Mouse (Mus musculus): ENCODE data around the gene Ccpg1. TPM values are rescaled to one million over a fixed set of nuclear protein-coding genes. Genes with fewer than 3 reads are reported as not detected.

The Ccpg1 gene
- 10 to 100 TPM; 53.4 to 53.9 TPM for total RNA-seq (2021)

DNA sequence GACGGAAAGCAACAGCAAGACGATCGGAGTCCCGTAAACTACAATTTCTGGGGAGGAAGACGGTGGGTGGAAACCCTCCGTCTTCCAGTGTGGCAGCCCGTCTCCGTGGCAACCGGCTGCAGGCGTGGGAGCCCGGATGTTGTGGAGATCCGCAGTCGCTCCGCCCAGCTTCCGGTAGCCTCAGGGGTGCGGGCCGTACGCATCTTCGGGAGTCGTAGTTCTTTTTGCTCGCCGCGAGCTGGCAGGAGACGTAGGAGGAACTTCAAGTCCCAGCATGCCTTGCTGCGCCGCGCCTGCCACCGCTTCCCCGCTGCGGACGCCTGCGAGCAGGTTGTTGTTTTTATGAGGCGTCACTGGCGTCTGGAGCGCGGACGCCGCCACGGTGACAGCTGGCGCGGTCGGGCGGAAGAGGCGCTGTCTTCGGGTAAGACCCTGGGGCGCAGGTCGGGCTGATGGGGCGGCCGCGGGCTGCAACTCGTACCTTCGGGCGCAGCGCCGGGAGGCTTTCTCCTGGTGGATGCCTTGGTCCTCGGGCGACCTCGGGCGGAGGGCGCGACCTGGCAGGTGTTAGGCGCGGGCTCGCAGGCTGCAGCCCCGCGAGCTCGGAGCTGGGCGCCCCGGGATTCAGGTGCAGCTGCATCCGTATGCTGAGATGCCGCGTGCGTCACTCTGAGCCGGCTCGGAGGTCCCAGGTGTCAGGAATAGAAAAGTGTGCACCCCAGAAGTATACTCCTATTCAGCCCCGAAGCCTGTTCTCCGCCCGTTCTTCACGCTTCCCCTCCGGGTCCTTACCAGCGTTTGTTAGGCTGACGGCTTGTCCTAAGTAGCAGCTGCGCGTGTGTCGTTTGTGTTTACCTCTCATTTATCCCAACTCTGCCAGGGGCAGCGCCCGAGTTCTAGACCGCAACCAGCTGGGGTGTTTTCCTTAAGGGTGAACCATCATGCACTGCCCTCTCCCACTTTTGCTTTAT is at the start of gene Ccpg1, which contains the start of gene Ccpg1os:
Ccpg1 (plus strand) TSS at position 180 of the 971 bp plus-strand sequence.
Ccpg1os (minus strand) TSS at position 133 of the 971 bp plus-strand sequence.
- intact Hi-C loops (cut with DNase I), result no loop called here
- DNase-seq, result peak; percentile 97

DNA sequence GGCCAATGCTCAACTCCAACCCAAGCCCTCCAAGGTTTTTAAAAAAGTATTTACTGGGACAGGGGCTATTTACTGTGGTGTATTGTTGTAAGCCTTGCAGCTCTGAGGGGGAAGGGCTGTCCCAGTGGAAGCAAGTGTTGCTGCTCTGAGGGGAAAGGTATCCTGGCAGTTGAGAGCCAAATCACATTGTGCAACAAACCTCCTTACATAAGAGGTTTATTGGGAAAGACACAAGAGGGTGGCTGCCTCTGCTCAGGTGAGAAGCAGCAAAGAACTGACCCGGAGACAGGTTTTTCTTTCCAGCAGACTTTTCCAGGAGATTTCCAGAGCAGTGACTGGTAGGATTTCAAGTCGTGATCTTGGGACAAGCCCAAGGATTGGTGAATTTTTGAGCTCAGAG is 48.9 kb upstream of the Ccpg1 start:
- DNase-seq, result no peak
- intact Hi-C loops (cut with DNase I), result no loop called here

DNA sequence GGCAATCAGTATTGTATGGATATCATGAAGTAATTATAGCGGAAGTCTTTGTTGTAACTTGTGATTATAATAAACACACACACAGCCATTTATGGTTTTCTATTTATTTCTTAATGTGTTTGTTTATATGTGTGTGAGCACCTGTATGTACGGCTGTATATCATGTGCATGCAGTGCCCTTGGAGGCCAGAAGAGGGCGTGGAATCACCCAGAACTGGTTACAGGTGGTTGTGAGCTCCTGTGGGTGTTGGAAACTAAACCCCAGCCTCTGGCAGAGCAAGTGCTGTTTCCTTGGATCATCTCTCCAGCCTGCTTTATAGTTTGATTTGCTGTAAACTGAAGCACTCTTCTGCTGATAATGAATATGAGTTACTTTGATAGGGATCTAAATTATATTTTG is 41.8 kb upstream of the Ccpg1 start:
- no peak for DNase-seq

DNA sequence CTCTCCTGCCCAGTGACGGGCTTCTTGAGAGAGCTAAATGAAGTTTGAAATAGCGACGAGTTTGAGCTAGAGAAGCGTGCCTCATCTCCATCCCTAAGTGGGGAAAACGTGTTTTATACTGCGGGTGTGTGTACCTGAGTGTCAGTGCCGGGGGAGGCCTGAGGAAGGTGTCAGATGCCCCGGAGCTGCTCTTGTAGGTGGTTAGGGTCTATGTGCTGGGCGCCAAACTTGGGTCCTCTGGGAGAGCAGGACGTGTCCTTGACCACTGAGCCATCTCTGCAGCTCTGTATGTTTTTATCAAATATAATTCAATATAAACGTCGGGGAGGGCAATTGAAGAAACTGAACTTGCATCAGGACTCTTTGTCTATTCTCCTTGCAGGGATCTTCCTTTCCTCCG is 40.9 kb upstream of the Ccpg1 start:
- intact Hi-C loops (cut with DNase I), result no loop called here
- no peak for DNase-seq

More for the DNA sequence above, 41.8 kb upstream of the Ccpg1 start:
- intact Hi-C loops (cut with DNase I), result no loop called here

DNA sequence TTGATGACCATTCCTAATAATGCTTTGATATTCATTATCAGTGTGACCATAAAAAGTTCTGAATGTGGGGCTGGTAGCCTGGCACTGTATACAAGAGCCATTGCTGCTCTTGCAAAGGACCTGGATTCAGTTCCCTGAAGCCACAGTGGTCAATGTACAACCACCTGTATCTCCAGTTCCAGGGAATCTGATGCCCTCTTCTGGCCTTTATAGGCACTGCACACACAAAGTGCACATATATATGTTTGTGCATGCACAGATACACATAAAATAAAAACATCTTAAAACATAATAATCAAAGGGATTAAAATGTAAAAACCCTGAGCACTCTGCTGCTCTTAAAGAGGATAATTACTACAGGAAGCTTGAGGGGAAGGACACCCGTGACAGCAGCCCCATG is 38.2 kb upstream of the Ccpg1 start:
- intact Hi-C loops (cut with DNase I), result no loop called here
- no peak for DNase-seq

DNA sequence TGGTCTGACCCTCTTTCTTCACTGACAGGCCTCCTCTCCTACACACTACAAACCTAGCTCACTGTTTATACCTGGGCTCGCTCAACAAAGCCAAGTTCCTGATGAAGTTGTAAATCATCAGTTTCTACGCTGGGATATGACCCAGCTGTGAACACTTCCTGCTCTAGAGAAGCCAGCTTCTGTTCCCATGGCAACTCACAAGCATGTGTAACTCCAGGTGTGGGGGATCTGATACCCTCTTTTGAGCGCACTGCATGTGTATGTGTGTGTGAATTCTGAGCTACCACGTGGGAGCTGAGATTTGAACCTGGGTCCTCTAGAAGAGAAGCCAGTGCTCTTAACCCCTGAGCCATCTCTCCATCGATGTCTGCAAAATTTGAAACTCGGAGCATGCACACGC is 35.7 kb upstream of the Ccpg1 start:
- DNase-seq, result no peak
- intact Hi-C loops (cut with DNase I), result no loop called here

DNA sequence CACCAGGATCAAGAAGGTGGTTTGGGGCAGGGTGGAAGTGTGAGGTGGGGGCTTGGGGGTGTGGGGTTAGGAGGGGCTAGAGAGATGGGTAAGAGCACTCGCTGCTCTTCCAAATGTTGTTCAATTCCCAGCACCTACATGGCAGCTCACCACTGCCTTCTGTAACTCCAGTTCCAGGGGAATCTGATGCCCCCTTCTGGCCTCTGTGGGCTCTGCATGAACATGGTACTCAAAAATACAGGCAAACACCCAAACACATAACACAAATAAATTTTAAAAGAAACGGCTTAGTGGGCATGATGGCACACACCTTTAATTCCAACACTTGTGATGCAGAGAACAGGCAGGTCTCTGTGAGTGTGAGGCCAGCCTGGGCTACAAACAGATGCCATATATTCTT is 30.5 kb upstream of the Ccpg1 start:
- DNase-seq, result no peak
- intact Hi-C loops (cut with DNase I), result loop anchor here (5.0 kb wide), 1 partner anchor 67 kb away; no protein-coding TSS in a partner anchor

DNA sequence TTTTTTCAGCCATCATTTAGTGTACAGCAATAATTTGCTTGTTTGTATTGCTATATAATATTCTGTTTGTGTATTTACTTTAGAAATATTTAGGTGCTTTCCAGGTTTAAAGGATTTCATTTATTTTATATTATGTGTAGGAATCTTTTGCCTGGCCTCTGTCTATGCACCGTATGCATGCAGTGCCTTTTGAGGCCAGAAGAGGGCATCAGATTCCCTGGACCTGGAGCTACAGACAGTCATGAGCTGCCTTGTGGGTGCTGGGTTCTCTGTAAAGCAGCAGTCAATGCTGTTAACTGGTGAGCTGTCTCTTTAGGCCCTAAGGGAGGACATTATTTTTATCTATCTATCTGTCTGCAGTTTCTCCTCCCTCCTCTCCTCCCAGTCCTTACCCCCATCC is 29.7 kb upstream of the Ccpg1 start:
- DNase-seq, result peak; percentile 49 to 57
- intact Hi-C loops (cut with DNase I), result loop anchor here (5.0 kb wide), 1 partner anchor 68 kb away; no protein-coding TSS in a partner anchor

DNA sequence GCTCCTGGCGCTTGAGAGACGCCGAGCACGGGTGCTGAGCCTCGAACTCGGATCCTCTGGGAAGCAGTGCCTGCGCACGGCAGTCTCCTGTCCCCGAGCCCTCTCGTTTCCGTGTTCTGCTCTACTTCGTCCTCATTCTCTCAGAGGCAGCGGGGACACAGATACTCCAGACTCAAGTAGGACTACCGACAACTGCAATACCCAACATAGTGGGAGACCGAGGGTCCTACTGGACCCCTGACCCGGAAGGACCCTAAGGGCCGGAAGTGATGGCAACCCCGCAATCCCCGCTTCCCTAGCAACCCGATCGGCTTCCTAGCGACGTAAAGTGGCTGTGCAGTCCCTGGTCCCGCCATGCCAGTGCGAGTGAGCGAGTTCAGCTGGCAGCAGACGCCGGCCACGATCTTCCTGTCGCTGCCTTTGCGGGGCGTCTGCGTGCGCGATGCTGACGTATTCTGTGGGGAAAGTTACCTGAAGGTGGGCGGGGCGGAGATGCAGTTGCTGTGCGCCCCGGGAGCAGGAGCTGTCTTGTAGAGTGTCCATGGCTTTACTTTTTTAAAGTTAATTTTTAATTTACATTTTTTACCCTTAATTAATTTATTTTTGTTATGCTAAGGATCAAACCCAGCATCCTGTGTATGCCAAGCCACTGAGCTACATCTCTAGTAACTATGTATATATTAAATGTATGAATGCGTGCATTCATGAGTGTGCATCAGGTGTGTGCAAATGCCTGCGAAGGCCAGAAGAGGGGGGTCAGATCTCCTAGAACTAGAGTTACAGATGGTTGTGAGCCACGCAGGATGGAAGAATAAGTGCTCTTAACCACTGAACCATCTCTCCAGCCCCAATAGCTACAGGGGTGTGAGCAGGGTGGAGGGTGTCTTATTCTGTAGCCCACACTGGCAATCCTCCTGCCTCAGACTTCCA is 26.4 kb upstream of the Ccpg1 start, which contains the start of the genes Dyx1c1 and Gm44503:
Dyx1c1 (plus strand) TSS at position 265 of the 930 bp plus-strand sequence.
Gm44503 (plus strand) TSS at position 332 of the 930 bp plus-strand sequence.
- peak; percentile 76 to 83 for DNase-seq
- intact Hi-C loops (cut with DNase I), result loop anchor here (5.0 kb wide), 1 partner anchor 71 kb away; no protein-coding TSS in a partner anchor

DNA sequence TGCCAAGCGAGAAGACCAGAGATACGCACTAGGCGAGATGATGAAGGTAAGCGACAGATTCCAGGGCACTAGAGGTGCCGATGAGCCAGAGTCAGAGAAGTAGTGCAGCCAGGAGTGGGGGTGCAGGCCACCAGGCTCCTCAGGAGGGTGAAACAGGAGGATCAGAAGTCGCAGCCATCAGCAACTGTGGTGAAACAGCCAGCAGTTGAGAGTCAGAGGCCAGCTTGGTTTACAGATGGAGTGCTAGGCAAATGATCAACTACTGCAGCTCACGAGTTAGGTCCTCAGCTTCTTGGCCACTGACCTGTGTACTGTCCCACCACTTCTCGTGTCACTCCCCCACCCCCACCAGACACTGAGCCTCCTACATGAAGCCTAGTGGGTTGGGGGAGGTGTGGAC is 23.9 kb upstream of the Ccpg1 start:
- intact Hi-C loops (cut with DNase I), result no loop called here

DNA sequence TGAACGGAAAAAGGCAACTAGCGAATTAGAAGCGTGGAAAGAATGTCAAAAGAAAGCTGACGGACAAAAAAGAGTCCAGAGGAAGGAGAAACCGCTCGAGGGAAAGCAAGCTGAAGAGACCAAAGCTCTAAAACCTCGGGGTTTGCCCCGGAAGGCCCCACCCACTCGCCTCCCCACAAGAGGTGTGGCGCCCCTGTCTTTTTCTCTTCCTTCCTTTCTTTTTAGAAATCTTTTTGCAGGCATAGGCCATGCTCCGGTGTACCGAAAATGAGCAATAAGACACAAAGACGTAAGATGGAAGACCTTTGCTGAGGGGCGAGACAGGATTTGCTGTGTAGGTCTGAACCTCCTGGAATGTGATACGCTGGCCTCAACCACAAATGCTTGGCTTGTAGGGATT is 23.3 kb upstream of the Ccpg1 start:
- DNase-seq, result no peak
- intact Hi-C loops (cut with DNase I), result no loop called here

More for the DNA sequence above, 23.9 kb upstream of the Ccpg1 start:
- DNase-seq, result no peak

DNA sequence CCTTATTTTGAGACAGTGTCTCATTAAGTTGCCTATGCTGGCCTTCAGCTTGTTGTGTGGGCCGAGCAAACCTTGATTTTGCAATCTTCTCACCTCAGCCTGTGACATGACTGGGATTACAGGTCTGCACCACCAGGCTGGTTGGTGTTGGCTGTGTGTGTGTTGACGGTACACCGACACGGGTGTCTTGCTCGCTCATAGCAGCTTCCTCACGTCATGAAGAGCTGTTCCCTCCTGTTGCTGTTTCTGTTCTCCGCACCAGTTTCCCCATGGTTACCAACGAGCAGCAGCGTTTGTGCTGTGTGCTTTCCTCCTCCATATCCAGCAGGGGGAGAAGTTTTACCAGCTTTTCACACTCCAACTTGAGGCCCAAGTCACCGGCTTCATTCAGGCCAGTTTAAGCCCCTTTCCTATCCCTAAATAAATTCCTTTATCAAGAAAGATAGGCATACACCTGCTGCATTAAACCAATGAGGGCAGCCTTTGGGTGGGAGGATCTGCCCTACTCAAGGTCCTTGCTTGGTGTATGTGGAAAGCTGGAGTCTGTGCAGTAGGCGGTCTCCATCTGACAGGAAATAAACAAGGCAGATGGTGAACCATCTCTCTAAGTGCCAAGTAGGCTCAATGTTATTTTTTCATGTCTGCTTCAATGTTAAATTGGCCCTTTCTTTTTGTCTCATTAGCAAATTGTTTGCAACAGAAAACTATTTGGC is 16.7 kb upstream of the Ccpg1 start:
- peak; percentile 47 to 65 for DNase-seq
- intact Hi-C loops (cut with DNase I), result loop anchor here (1.0 to 5.0 kb wide), 2 partner anchors 74 to 123 kb away; partner anchors contain the start of genes Pigb and Rab27a

DNA sequence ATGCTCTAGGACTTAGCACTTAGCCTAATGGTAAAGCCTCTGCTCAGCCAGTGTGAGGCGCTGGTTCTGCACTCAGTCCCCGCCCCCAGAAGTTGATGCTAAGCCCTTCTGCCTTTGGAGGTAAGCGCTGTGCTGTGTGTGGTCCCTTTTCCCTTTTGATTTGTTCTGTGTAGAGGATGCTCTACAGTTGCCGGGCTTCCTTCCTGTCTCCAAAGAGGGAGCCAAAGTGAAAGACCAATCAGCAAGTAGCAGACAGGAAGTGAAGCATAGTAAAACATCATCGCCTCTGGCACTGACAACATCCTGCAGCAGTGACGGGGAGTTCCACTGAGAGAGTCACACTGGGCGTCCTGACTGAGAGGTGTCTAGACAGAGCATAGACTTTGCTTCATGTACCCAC is 15.4 kb upstream of the Ccpg1 start:
- intact Hi-C loops (cut with DNase I), result loop anchor here (5.0 kb wide), 1 partner anchor 72 kb away; the partner anchor contains the start of genes Pigb and Rab27a
- DNase-seq, result peak; percentile 29 to 45

DNA sequence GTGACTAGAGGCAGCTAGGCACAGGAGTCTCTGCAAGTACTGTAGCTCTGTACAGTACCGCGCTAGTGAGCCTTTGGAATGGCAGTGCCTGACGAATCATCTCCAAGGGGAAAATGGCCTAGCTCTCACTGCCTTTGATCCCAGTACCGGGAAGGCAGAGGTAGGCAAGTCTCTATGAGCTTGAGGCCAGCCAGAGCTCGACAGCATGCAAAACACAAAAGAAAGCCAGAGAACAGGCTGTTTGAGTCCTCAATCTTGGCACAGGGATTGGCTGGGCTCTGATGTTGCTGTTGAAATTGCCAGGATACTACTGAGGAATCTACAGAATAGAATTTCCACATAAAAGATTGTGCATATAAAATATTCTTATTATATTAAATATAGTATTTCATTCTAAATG is 12.8 kb upstream of the Ccpg1 start:
- DNase-seq, result no peak
- intact Hi-C loops (cut with DNase I), result no loop called here

DNA sequence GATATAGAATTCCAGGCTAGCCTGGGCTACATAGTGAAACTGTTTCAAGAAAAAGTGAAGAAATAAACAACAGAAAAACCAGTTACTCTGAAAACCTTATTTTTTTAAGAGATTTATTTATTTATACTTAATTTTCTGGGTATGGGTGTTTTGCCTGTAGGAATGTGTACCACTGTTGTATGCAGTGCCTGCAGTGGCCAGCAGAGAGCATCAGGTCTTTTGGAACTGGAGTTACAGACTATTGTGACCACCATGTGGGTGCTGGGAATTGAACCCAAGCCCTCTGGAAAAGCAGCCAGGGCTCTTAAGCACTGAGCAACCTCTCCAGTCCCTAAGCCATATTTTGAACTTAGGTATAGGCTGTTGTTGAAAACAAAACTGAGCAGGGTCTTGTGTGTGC is 12.2 kb upstream of the Ccpg1 start:
- intact Hi-C loops (cut with DNase I), result no loop called here

DNA sequence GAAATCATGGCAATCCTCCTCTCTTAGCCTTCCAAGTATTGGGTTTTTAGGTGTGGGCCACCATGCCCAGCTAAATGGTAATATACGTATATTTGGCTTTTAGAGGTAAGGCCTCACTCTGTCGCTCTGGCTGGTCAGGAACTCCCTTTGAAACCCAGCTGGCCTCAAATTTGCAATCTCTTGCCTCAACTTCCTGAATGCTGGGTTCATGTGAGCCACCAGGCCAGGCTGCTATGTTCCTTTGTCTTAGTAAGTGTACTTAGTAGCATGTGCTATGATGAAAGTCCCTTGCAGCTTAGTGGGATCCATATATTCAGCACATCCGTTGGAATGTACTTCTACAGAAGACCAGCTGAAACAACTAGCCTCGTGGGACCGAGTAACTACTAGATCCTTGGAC is 10.5 kb upstream of the Ccpg1 start:
- intact Hi-C loops (cut with DNase I), result no loop called here
- DNase-seq, result no peak

More for the DNA sequence above, 12.2 kb upstream of the Ccpg1 start:
- DNase-seq, result no peak

DNA sequence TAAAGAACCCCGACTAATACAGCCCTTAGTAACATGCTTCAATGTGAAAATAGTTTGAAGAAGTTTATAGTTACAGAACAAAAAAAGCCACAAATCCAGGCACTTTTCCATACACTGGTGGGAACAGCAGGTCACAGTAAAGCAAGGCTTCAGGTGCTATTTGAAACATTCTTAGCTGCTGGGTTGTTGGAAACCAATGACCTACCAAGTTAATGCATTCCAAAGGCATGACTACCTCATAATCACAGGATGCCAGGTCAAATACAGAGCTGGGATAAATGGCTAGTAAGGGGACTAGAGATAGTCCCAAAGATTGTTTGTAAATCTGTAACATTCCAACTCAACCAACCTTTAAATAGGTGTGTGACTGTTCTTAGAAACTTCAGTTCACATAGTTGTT is 10.0 kb upstream of the Ccpg1 start:
- no peak for DNase-seq

DNA sequence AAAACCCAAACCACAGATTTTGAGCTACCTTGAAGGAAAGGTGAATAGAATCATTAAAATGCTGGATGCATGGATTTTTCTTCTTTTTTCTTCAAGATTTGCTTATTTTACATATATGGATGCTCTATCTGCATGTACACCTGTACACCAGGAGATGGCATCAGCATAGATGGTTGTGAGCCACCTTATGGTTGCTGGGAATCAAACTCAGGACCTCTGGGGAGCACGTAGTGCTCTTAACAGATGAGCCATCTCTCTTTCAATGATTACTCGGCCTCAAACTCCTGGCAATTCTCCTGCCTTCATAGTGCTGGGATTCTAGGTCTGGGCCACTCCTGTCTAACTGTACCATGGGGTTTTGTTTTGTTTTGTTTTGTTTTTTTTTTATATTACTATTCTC is 2.2 kb upstream of the Ccpg1 start:
- no peak for DNase-seq
- intact Hi-C loops (cut with DNase I), result no loop called here

More for the DNA sequence above, 10.0 kb upstream of the Ccpg1 start:
- intact Hi-C loops (cut with DNase I), result no loop called here

DNA sequence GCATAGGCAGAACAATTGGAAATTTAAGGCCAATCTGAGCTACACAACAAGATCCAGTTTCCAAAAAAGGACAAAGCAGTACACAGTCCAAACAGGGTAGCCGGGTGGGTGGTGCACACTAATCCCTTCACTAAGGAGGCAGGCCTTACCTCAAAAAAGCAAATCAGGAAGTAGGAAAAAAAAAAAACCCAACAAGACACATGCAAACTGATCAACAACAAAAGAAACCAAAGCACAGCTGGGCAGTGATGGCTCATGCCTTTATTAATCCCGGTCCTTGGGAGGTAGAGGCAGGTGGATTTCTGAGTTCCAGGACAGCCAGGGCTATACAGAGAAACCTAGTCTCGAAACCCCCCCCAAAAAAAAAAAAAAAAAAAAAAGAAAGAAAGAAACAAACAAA is 2.5 kb downstream of the Ccpg1 start:
- intact Hi-C loops (cut with DNase I), result no loop called here
- DNase-seq, result no peak

DNA sequence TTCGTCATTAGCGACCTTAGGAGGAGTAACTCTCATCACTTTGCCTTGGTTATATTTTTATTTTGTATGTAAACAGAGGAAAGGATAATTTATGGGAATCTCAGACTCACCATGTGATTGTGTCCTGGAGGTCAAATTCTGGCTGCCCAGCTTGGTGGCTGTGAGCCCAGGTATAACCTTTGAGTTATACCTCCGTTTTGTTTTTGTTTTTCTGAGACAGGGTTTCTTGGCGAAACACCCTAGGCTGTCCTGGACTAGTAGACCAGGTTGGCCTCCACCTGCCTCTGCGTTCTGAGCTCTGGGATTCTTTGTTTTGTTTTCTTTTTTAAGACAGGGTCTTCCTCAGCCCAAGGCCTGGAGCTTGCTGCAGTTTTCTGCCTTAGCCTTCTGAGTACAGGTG is 3.5 kb downstream of the Ccpg1 start:
- DNase-seq, result no peak
- intact Hi-C loops (cut with DNase I), result no loop called here
